Mouse (Mus musculus) midbrain, embryonic 16.5 days (tissue): ENCODE results near the gene Tmem185b. TPM values are rescaled to one million over a fixed set of nuclear protein-coding genes. Genes with fewer than 3 reads are reported as not detected.

Experiments used
- ATAC-seq: fragments of 200-750 bp; cut with Nextera tagmentation; 2 replicates; pipeline ENCODE4 v1.8.0; 2017; ENCODE audit warnings: moderate TSS enrichment
- H3K27ac ChIP-seq: fragments of 300-500 bp; sonication (generic); 2 replicates; pipeline ENCODE4 v1.5.1; 2014; ENCODE audit warnings: mild to moderate bottlenecking, low read length, mixed read lengths
- H3K27me3 ChIP-seq: fragments of 300-500 bp; sonication (generic); 2 replicates; pipeline ENCODE4 v1.6.1; 2014; ENCODE audit warnings: low read depth, low read length, mixed read lengths; ENCODE audit not compliant: control insufficient read depth, insufficient read depth
- H3K36me3 ChIP-seq: fragments of 300-500 bp; sonication (generic); 2 replicates; pipeline ENCODE4 v1.6.1; 2014; ENCODE audit warnings: mild to moderate bottlenecking, low read length, moderate library complexity, mixed read lengths; ENCODE audit not compliant: control insufficient read depth, insufficient read depth
- H3K4me1 ChIP-seq: fragments of 300-500 bp; sonication (generic); 2 replicates; pipeline ENCODE4 v1.6.1; 2014; ENCODE audit warnings: mild to moderate bottlenecking, low read length, mixed read lengths; ENCODE audit not compliant: control insufficient read depth, insufficient read depth
- H3K4me2 ChIP-seq: fragments of 300-500 bp; sonication (generic); 2 replicates; pipeline ENCODE4 v1.6.1; 2014; ENCODE audit warnings: mild to moderate bottlenecking, low read length, mixed read lengths
- H3K4me3 ChIP-seq: fragments of 300-500 bp; sonication (generic); 2 replicates; pipeline ENCODE4 v1.5.1; 2014; ENCODE audit warnings: low read depth, mild to moderate bottlenecking, low read length, moderate library complexity, mixed read lengths
- H3K9ac ChIP-seq: fragments of 300-500 bp; sonication (generic); 2 replicates; pipeline ENCODE4 v1.6.1; 2014; ENCODE audit warnings: low read depth, low read length, mixed read lengths
- H3K9me3 ChIP-seq: fragments of 300-500 bp; sonication (generic); replicated peaks from 2 replicates; pipeline ENCODE4 v1.6.1; 2014; ENCODE audit warnings: mild to moderate bottlenecking, low read length, mixed read lengths; ENCODE audit not compliant: control insufficient read depth, poor library complexity, severe bottlenecking
- WGBS: fragments of 180-500 bp; shearing (Covaris S2); extraction: QIAGEN DNeasy Blood & Tissue Kit; methylation state at CpG from one replicate; pipeline ENCODE4 v1.1.7; 2014; 5-methylcytosine and 5-hydroxymethylcytosine counted together
- polyA plus RNA-seq: library from polyadenylated mRNA; unstranded; fragments of >200 nt; fragmentation: Nextera tagmentation; extraction: Ambion mirVana; gene quantifications from 2 replicates; pipeline ENCODE4 v1.2.1, GENCODE M21; 2015

Tmem185b gene
- polyA plus RNA-seq, 1 experiment from 2014 or later = 19.2 TPM

- Histone ChIP-seq H3K27ac (no peak overlapping the region), H3K9me3 (no peaks in the 10 kb centered on the region), H3K27me3 (no peaks in the 10 kb centered on the region), H3K36me3 (no peaks in the 10 kb centered on the region), H3K9ac (no peak overlapping the region), H3K4me3 (no peak overlapping the region), H3K4me2 (no peak overlapping the region), H3K4me1 (no peaks in the 10 kb centered on the region)
- WGBS = 81% methylated on average over 7 of the region's 7 CpGs
- no peak for ATAC-seq
Observed at GRCm38 (mm10) chr1:119509474-119509873, 16.5 kb upstream of the Tmem185b start.

DNA sequence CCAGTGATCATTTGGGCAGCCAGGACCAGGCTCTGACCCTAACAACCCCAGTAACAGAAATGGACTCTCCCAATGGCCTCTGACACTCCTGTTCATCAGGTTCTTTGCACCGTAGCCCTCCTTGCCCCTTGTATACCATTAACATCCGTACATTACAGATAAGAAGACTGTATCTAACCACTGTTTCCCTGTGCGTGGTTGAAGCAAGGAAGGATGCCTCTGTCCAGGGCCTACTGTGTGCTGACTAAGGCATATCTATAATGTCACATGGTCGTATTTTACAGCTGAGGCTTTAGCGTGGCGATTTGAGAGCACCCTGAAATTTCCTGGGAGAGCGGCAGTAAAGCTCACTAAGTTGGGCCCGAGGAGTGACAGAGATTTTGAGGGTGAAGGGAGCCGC, 15.6 kb upstream of the Tmem185b start:
- WGBS = 77% methylated on average over 9 of the region's 9 CpGs
- Histone ChIP-seq H3K9ac (no peak overlapping the region), H3K4me2 (no peak overlapping the region), H3K9me3 (no peaks in the 10 kb centered on the region), H3K4me1 (no peaks in the 10 kb centered on the region), H3K36me3 (no peaks in the 10 kb centered on the region), H3K27ac (no peak overlapping the region), H3K27me3 (no peaks in the 10 kb centered on the region), H3K4me3 (no peak overlapping the region)
- ATAC-seq = no peak

DNA sequence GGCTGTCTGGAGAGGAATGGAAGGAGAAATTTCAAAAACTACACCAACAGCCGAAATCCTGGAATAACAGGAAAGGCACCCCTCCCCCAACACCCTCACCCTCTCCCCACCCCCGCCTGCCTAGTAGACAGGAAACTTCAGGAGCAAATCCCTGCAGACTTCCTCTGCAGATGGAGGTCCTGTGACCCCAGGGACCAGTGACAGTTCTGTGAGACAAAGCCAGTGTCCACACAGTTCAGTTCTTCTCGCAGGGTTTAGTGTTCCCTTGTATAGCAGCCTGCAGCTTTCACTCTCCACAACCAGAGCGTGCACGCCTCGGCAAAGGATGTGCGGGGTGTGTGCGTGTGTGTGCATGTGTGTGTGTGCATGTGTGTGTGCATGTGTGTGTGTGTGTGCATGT, 15.1 kb upstream of the Tmem185b start:
- ATAC-seq = no peak
- no peaks in the 10 kb centered on the region for H3K9me3 ChIP-seq
- H3K4me2 ChIP-seq = no peak overlapping the region
- H3K9ac ChIP-seq = no peak overlapping the region
- WGBS = 72% methylated on average over 8 of the region's 8 CpGs
- H3K27ac ChIP-seq = no peak overlapping the region
- no peak overlapping the region for H3K4me3 ChIP-seq
- H3K4me1 ChIP-seq = no peaks in the 10 kb centered on the region
- H3K36me3 ChIP-seq = no peaks in the 10 kb centered on the region
- no peaks in the 10 kb centered on the region for H3K27me3 ChIP-seq

DNA sequence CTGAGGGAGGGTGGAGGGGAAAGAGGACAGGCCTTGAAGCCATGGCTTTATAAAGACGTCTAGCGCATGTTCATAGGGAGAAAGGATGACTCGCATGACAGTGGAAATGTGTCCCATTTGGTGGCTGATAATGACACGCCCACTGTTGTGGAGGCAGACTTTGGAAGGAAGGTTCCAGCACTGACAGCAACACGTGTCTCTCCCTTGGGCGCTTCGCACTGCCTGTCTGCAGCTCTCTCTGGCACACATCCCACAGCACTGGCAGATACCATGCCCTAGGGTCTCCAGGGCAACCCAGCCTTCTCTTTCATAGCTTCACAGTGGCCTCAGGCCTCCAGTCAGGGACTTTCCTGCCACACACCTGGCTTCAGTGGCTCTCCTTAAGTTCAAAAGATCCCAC, 7.9 kb upstream of the Tmem185b start:
- no peaks in the 10 kb centered on the region for H3K4me1 ChIP-seq
- no peak overlapping the region for H3K4me2 ChIP-seq
- 78% methylated on average over 7 of the region's 7 CpGs for WGBS
- H3K27ac ChIP-seq = no peak overlapping the region
- H3K36me3 ChIP-seq = no peaks in the 10 kb centered on the region
- H3K9me3 ChIP-seq = no peaks in the 10 kb centered on the region
- H3K4me3 ChIP-seq = no peak overlapping the region
- no peak for ATAC-seq
- no peaks in the 10 kb centered on the region for H3K27me3 ChIP-seq
- H3K9ac ChIP-seq = no peak overlapping the region

DNA sequence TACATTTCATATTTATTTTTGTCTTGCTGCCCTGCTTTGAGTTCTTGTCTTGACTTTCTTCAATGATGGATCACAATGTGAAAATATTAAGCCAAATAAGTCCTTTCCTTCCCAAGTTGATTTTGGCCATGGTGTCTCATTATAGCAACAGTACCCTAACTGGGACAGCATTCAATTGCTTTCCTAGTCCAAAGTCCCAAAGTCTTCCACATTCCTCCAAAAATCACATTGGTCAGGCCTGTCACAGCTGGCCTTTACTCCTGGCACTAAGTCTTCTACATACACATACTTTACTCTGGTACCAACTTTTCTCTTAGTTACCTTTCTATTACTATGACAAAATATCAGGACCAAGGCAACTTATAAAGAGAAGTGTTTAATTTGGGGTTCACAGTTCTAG, 7.2 kb upstream of the Tmem185b start:
- H3K9ac ChIP-seq = no peak overlapping the region
- no peak overlapping the region for H3K4me2 ChIP-seq
- H3K27me3 ChIP-seq = no peaks in the 10 kb centered on the region
- no peaks in the 10 kb centered on the region for H3K4me1 ChIP-seq
- no peak for ATAC-seq
- H3K9me3 ChIP-seq = no peaks in the 10 kb centered on the region
- H3K36me3 ChIP-seq = no peaks in the 10 kb centered on the region
- no peak overlapping the region for H3K4me3 ChIP-seq
- H3K27ac ChIP-seq = no peak overlapping the region

DNA sequence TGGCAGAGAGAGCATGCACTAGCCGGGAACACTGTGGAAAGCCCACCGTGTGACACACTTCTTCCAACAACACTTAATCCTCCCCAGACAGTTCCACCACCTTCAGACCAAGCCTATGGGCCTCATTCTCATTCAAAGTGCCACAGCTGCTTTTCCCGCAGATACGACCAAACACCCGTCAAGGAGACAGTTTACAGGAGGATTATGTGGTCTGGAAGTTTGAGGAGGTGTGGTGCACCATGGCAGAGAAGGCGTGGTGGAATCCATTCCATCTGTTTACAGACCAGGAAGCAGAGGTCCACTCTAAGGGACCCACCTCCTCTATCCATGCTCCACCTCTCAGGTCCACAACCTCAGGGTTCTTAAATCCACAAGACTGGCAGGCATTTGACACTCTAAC, 6.7 kb upstream of the Tmem185b start:
- H3K4me1 ChIP-seq = peaks cover 1% of the 10 kb centered on the region; the same call in 1 of the 2 replicates
- no peak overlapping the region for H3K27ac ChIP-seq
- H3K4me2 ChIP-seq = no peak overlapping the region
- H3K9ac ChIP-seq = no peak overlapping the region
- no peaks in the 10 kb centered on the region for H3K9me3 ChIP-seq
- H3K36me3 ChIP-seq = no peaks in the 10 kb centered on the region
- WGBS = 73% methylated on average over 6 of the region's 6 CpGs
- ATAC-seq = no peak
- no peak overlapping the region for H3K4me3 ChIP-seq
- no peaks in the 10 kb centered on the region for H3K27me3 ChIP-seq

- H3K36me3 ChIP-seq = no peaks in the 10 kb centered on the region
- peaks cover 12% of the 10 kb centered on the region for H3K4me1 ChIP-seq
- no peak for ATAC-seq
- no peak overlapping the region for H3K9ac ChIP-seq
- no peaks in the 10 kb centered on the region for H3K27me3 ChIP-seq
- H3K27ac ChIP-seq = no peak overlapping the region
- WGBS = 43% methylated on average over 2 of the region's 2 CpGs
- no peak overlapping the region for H3K4me2 ChIP-seq
- no peak overlapping the region for H3K4me3 ChIP-seq
- no peaks in the 10 kb centered on the region for H3K9me3 ChIP-seq
Observed at GRCm38 (mm10) chr1:119521029-119521428, 4.9 kb upstream of the Tmem185b start.

GRCm38 (mm10) chr1:119521681-119522080, 4.3 kb upstream of the Tmem185b start:
- WGBS = 82% methylated on average over 7 of the region's 7 CpGs
- no peak overlapping the region; the same call in 1 of the 2 replicates for H3K27ac ChIP-seq
- no peaks in the 10 kb centered on the region for H3K9me3 ChIP-seq
- H3K36me3 ChIP-seq = no peaks in the 10 kb centered on the region
- H3K27me3 ChIP-seq = no peaks in the 10 kb centered on the region
- H3K9ac ChIP-seq = no peak overlapping the region
- H3K4me2 ChIP-seq = no peak overlapping the region
- no peak for ATAC-seq
- peaks cover 16% of the 10 kb centered on the region for H3K4me1 ChIP-seq
- no peak overlapping the region for H3K4me3 ChIP-seq

GRCm38 (mm10) chr1:119522726-119523125, 3.2 kb upstream of the Tmem185b start:
- Histone ChIP-seq H3K27ac (no peak overlapping the region), H3K27me3 (no peaks in the 10 kb centered on the region), H3K36me3 (peaks cover 4% of the 10 kb centered on the region; the same call in 1 of the 2 replicates), H3K4me1 (peaks cover 23% of the 10 kb centered on the region), H3K9me3 (no peaks in the 10 kb centered on the region), H3K9ac (no peak overlapping the region), H3K4me2 (no peak overlapping the region), H3K4me3 (no peak overlapping the region)
- 89% methylated on average over 4 of the region's 4 CpGs for WGBS
- no peak for ATAC-seq

- Histone ChIP-seq H3K4me1 (peaks cover 23% of the 10 kb centered on the region), H3K27ac (no peak overlapping the region), H3K9ac (no peak overlapping the region), H3K9me3 (no peaks in the 10 kb centered on the region), H3K27me3 (no peaks in the 10 kb centered on the region), H3K36me3 (peaks cover 4% of the 10 kb centered on the region; the same call in 1 of the 2 replicates), H3K4me3 (no peak overlapping the region), H3K4me2 (no peak overlapping the region)
- WGBS = 86% methylated on average over 7 of the region's 7 CpGs
- no peak for ATAC-seq
Observed at GRCm38 (mm10) chr1:119523369-119523768, 2.6 kb upstream of the Tmem185b start.
